Mouse (Mus musculus): ENCODE data around the gene Crybg3. TPM values are rescaled to one million over a fixed set of nuclear protein-coding genes. Genes with fewer than 3 reads are reported as not detected.

The Crybg3 gene
- polyA plus RNA-seq, 1 experiment from 2014 or later, result 5.0 TPM

DNA sequence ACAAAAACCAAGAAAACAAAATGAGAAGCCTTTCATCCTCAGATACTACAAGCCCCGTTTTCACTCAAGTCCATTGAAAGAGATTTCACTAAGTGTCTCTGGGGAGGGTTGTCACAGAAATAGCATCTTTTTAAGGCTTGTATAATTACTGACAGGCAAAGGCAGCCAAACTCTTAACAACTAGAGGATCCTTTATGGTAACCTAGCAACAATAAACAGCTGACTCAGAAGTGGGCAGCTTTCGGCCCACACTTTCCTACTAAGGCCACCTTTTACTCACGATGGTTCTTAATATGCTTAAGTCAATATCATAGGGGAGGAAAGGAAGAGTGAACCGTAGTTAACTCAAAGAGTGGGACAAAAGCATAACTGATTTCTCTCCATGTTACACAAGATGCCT is 53.3 kb downstream of the Crybg3 start:
- H3K4me1 ChIP-seq, result no peaks in the 10 kb centered on the region
- DNase-seq (ENCODE audit: extremely low spot score, low spot score), result no peak
- no peaks in the 10 kb centered on the region for H3K27me3 ChIP-seq (ENCODE audit: poor library complexity, severe bottlenecking)
- no peak overlapping the region for H3K27ac ChIP-seq
- H3K9me3 ChIP-seq, result 0 out of 2 replicates have a peak, but pooled peaks cover 3% of the 10 kb centered on the region
- no peak overlapping the region for H3K4me3 ChIP-seq
- no peaks in the 10 kb centered on the region for H3K36me3 ChIP-seq (replicated peaks)
- WGBS, result 81% methylated on average over 4 of the region's 4 CpGs

DNA sequence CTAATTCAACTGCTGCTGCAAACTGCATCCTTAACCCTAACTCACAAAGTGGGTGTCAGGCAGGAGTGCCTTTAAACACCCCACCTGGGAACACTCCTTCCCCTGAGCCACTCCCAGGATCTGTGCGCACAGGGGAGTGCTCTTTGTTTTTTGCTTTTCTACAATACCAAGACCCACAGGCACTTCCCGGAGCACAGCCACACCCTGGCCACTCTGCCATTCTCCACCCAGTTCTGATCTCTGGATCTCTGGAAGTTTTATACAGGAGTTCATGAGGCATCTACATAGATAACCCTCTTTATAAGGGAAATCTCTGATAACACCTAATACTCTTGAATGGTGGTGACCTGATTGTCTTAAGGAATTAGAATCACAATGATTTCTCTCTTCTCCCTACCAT is 55.4 kb downstream of the Crybg3 start:
- H3K4me1 ChIP-seq, result no peaks in the 10 kb centered on the region
- no peak overlapping the region for H3K4me3 ChIP-seq
- no peak for DNase-seq (ENCODE audit: extremely low spot score, low spot score)
- no peaks in the 10 kb centered on the region for H3K36me3 ChIP-seq (replicated peaks)
- no peaks in the 10 kb centered on the region for H3K27me3 ChIP-seq (ENCODE audit: poor library complexity, severe bottlenecking)
- 74% methylated on average over 2 of the region's 2 CpGs for WGBS
- H3K9me3 ChIP-seq, result 0 out of 2 replicates have a peak, but pooled peaks cover 3% of the 10 kb centered on the region
- no peak overlapping the region for H3K27ac ChIP-seq

DNA sequence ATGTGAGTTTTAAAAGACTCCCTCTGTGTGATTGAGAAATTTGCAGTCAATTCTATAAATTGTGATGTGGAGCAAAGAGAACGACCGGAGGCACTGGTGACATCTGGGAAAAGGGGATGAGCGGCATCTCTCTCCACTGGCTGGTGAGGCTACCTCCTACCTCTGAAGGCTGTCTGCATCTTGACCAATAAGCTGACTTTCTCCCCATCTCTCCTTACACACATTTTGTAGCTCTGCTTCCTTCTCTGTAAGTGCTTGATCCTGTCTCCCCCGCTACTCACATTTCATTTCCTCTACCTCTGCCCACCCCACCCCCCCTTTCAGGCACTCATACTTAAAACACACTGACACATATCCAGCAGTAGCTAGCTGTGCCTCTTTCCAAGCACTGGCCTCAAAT is 59.4 kb downstream of the Crybg3 start:
- Histone ChIP-seq H3K36me3 (replicated peaks) (no peaks in the 10 kb centered on the region), H3K27ac (no peak overlapping the region), H3K4me3 (no peak overlapping the region), H3K4me1 (no peaks in the 10 kb centered on the region), H3K27me3 (ENCODE audit: poor library complexity, severe bottlenecking) (no peaks in the 10 kb centered on the region), H3K9me3 (no peaks in the 10 kb centered on the region)
- no peak for DNase-seq (ENCODE audit: extremely low spot score, low spot score)
- WGBS, result 82% methylated on average over 4 of the region's 4 CpGs

DNA sequence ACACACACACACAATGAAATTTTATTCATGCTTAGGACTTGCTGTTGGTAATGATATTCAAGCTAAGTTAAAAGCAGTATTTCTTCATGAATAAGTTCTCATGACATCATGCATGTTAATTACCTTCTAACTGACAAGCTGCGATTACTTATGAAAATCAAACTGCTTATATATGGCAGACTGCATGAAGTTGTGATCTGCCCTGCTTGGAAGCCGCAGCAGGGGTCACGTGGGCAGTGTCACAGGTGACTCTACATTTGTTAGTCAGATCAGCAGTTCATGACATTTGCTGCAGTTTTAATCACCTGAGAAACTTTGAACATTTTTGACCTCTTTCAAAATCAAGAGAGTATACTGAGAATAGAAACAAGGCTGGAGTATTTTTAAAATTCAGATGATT is 59.8 kb downstream of the Crybg3 start:
- Histone ChIP-seq H3K4me3 (no peak overlapping the region), H3K4me1 (no peaks in the 10 kb centered on the region), H3K36me3 (replicated peaks) (no peaks in the 10 kb centered on the region), H3K27me3 (ENCODE audit: poor library complexity, severe bottlenecking) (no peaks in the 10 kb centered on the region), H3K27ac (no peak overlapping the region), H3K9me3 (no peaks in the 10 kb centered on the region)
- no peak for DNase-seq (ENCODE audit: extremely low spot score, low spot score)
- WGBS, result 94% methylated on average over 3 of the region's 3 CpGs

DNA sequence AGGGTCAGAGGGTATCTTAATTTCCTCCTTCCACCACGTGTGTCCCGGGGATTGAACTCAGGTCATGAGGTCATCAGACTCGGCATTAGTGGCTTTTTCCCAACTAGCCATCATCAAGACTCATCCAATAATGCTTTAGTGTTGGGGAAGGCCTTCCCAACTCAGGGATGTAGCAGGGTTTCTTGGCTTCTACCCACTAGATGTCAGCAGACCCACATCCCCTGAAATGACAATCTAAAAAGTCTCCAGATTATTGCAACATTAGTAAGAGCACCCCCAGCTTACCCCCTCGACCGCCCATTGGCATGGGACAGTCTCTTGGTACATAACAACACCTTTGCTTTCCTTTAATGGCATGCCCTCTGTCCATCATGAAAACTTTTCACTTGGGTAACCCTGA is 65.1 kb downstream of the Crybg3 start:
- 85% methylated on average over 5 of the region's 5 CpGs for WGBS
- no peak for DNase-seq (ENCODE audit: extremely low spot score, low spot score)
- no peaks in the 10 kb centered on the region for H3K36me3 ChIP-seq (replicated peaks)
- no peak overlapping the region for H3K27ac ChIP-seq
- H3K4me1 ChIP-seq, result no peaks in the 10 kb centered on the region
- no peaks in the 10 kb centered on the region for H3K27me3 ChIP-seq (ENCODE audit: poor library complexity, severe bottlenecking)
- no peak overlapping the region for H3K4me3 ChIP-seq
- H3K9me3 ChIP-seq, result no peaks in the 10 kb centered on the region

DNA sequence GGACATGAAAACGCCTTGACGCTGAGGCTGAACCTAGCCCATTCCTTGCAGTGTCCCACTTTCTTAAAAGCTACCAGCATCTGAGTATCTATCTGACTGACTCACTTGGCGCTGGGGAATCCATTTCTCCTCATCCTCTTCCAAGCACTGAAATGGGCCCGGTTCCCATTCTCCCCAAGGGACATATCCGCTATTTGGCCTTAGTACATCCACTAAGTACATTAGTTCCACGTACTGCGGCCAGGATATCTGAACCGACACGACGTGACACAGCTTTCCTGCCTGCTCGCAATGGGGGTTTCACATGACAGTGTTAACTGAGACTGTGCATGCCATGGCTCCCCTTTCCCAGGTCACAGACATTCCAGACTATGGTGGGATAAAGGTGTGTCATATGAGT is 66.4 kb downstream of the Crybg3 start:
- Histone ChIP-seq H3K9me3 (peaks cover 7% of the 10 kb centered on the region; the same call in 1 of the 2 replicates), H3K36me3 (replicated peaks) (peaks cover 10% of the 10 kb centered on the region), H3K27me3 (ENCODE audit: poor library complexity, severe bottlenecking) (no peaks in the 10 kb centered on the region), H3K4me1 (no peaks in the 10 kb centered on the region), H3K27ac (no peak overlapping the region), H3K4me3 (no peak overlapping the region)
- DNase-seq (ENCODE audit: extremely low spot score, low spot score), result no peak
- 93% methylated on average over 11 of the region's 11 CpGs for WGBS

DNA sequence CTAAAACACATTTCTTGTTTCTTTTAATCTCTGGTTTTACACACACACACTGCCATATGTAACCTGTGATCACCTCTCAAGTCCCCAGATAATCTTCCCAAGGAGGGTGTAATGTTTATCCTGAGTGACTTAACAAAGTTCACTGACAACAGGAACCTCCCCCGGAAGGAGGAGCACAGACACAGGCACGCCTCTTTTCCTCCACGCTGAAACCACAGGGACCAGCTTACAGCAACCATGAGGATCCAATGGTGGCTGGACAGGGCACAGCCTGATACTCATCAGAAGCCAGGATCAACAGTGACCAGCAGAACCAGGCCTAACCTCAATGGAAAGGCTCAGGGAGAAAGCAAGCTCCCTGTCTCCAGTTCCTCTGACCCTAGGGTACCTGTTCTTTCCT is 68.2 kb downstream of the Crybg3 start:
- Histone ChIP-seq H3K36me3 (replicated peaks) (peaks cover 11% of the 10 kb centered on the region), H3K4me1 (no peaks in the 10 kb centered on the region), H3K27ac (no peak overlapping the region), H3K4me3 (no peak overlapping the region), H3K27me3 (ENCODE audit: poor library complexity, severe bottlenecking) (no peaks in the 10 kb centered on the region), H3K9me3 (peaks cover 8% of the 10 kb centered on the region; the same call in 1 of the 2 replicates)
- WGBS, result 52% methylated on average over 3 of the region's 3 CpGs
- DNase-seq (ENCODE audit: extremely low spot score, low spot score), result no peak

DNA sequence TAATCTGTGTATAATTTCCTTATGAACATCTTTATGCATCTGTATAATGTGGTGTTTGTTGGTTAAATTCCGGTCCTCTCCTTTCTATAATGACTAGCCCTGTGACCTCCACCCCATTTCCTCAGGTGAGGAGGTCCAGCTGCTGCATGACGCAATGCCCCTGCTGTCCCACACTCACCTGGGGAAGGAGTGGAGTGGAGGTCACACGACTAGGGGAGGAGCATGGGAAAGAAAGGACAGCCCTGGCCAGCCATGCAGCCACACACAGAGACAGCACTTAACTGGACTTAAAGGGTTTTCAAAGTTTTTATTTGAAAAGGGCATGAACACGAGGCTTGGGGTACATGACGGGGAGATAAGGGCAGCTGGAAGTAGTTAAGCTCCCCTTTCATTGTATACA is 69.5 kb downstream of the Crybg3 start:
- H3K9me3 ChIP-seq, result peaks cover 8% of the 10 kb centered on the region; the same call in 1 of the 2 replicates
- H3K4me1 ChIP-seq, result no peaks in the 10 kb centered on the region
- H3K4me3 ChIP-seq, result no peak overlapping the region
- no peak overlapping the region for H3K27ac ChIP-seq
- DNase-seq (ENCODE audit: extremely low spot score, low spot score), result no peak
- H3K27me3 ChIP-seq (ENCODE audit: poor library complexity, severe bottlenecking), result no peaks in the 10 kb centered on the region
- 82% methylated on average over 5 of the region's 5 CpGs for whole genome bisulfite sequencing
- H3K36me3 ChIP-seq (replicated peaks), result peaks cover 11% of the 10 kb centered on the region

DNA sequence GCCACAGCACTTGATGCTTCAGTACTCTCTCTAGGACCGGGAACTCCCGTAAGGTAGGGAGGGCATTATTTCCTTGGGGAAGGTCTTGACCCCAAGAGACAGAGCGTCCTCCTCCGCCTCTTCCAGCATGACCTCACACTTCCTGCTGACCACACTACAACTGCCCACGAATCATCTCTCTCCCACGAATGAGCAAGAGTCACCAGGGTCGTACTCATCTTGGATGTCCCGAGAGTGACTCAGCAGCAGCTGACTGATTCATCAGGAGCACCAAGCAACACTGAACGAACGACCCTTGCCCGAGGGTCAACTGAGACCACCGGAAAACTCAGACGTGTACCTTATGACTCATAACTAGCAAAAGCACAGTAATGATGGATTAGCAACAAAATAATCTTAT is 71.2 kb downstream of the Crybg3 start:
- Histone ChIP-seq H3K9me3 (peaks cover 8% of the 10 kb centered on the region; the same call in 1 of the 2 replicates), H3K27ac (no peak overlapping the region), H3K27me3 (ENCODE audit: poor library complexity, severe bottlenecking) (no peaks in the 10 kb centered on the region), H3K4me1 (no peaks in the 10 kb centered on the region), H3K36me3 (replicated peaks) (peaks cover 11% of the 10 kb centered on the region), H3K4me3 (no peak overlapping the region)
- DNase-seq (ENCODE audit: extremely low spot score, low spot score), result no peak
- WGBS, result 93% methylated on average over 13 of the region's 13 CpGs

DNA sequence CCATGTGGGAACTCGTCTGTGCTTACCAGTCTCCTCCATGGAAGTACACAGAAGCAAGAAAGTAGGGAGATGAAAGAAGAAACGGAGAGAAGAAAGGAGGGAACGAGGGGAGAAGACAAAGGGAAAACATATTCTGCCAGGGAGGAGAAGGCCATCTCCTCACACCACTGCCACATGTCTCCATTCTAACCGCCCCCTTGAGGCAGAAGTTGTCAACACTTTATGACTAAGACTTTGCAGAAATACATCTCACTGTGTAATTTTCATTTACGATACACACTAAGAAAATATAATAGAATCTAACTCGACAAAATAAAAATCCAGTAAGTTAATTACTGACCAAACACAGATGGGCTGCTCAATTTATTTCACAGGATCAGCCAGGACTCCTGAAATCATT is 73.8 kb downstream of the Crybg3 start:
- 83% methylated on average over 6 of the region's 6 CpGs for WGBS
- Histone ChIP-seq H3K4me3 (no peak overlapping the region), H3K4me1 (no peaks in the 10 kb centered on the region), H3K27me3 (ENCODE audit: poor library complexity, severe bottlenecking) (no peaks in the 10 kb centered on the region), H3K27ac (no peak overlapping the region), H3K9me3 (peaks cover 8% of the 10 kb centered on the region; the same call in 1 of the 2 replicates), H3K36me3 (replicated peaks) (peaks cover 11% of the 10 kb centered on the region)
- no peak for DNase-seq (ENCODE audit: extremely low spot score, low spot score)

DNA sequence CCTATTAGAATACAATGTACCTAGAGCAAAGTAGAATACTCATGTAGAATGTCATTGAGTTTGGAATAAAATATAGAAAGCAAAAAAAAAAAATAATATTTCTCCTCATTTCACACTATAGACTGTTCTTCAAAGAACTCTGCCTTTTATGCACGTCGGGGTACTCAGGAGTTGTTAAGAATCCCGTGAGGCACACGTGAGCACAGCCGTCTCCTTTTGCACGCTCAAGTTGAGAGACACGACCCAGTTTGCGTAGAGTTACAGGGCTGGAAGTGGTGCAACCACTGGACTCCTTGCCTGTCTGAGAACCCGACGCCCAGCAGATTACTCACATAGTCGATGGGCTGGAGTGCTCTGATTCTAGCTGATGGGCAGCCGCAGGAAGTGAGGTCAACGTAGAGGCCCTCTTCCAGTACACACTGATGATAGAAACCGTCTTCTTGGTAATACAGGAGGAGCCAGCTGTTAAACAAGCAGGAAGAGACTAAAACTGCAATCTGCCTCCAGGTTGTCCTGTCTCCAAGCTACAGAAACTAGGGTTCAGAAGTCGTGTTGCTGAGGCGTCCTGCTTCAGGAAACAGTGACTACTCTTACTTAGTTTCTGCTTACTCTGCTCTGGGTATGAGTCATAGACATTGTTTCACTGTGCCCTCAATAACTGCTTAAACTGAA is 78.9 kb downstream of the Crybg3 start:
- WGBS, result 93% methylated on average over 16 of the region's 16 CpGs
- Histone ChIP-seq H3K36me3 (replicated peaks) (no peaks in the 10 kb centered on the region), H3K27ac (no peak overlapping the region), H3K4me1 (no peaks in the 10 kb centered on the region), H3K9me3 (no peaks in the 10 kb centered on the region), H3K4me3 (no peak overlapping the region), H3K27me3 (ENCODE audit: poor library complexity, severe bottlenecking) (no peaks in the 10 kb centered on the region)
- DNase-seq (ENCODE audit: extremely low spot score, low spot score), result no peak

DNA sequence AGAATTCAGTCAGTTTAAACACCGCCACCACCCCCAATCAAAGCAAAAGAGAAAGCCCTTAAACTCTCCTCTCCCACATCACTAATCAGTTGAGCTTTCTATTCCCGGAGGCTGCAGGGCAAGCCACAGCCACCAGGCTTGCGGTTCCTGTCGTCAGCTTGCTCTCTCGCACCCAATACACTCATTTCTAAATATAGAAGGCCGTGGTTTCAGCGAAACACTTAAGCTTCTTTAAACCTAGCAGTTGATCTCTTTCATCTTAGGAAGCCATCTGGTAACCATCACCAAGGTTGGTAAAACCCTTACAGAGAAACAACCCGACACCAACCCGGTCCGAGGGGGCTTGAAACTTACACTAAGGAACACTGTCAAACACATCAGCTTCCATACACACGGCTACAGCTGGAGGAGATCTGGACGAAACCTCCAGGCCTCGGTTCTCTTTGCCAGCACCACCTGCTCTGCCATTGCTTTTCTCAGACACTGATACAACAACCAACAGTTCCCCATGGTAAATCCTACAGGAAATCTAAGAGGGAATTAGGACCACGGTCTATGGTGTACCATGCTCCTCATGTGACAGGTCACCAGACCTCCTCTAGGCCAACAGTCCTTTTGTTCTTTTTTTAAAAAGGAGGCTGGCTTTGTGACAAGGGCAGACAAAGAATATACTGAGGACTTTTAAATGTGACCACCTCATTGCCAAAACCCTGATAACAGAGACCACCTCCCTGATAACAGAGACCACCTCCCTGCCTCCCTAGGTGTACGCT is 83.1 kb downstream of the Crybg3 start:
- no peak overlapping the region for H3K27ac ChIP-seq
- 87% methylated on average over 15 of the region's 15 CpGs for WGBS

DNA sequence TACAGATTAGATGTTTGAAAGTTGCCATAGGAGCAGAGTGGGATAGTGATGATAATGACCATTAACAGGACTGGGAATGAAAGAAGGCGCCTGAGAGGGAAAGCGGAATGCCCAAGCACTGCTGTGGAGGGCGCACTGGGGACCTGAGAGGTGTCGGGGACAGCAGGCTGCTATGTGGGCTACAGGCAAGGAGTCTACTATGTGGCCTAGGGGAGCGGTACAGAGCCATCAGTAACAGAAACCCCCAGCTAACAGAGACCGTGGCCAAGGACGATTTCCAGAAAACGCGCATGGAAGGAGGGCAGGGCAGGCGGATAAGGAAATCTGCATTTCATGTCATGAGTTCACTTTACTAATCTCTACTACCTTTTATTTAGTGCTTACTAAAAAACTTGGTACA is 83.8 kb downstream of the Crybg3 start:
- 93% methylated on average over 10 of the region's 10 CpGs for WGBS
- H3K9me3 ChIP-seq, result no peaks in the 10 kb centered on the region
- no peaks in the 10 kb centered on the region for H3K4me1 ChIP-seq
- H3K4me3 ChIP-seq, result no peak overlapping the region
- H3K27ac ChIP-seq, result no peak overlapping the region
- no peaks in the 10 kb centered on the region for H3K36me3 ChIP-seq (replicated peaks)
- DNase-seq (ENCODE audit: extremely low spot score, low spot score), result no peak
- no peaks in the 10 kb centered on the region for H3K27me3 ChIP-seq (ENCODE audit: poor library complexity, severe bottlenecking)

More for the DNA sequence above, 83.1 kb downstream of the Crybg3 start:
- Histone ChIP-seq H3K36me3 (replicated peaks) (no peaks in the 10 kb centered on the region), H3K4me1 (no peaks in the 10 kb centered on the region), H3K4me3 (no peak overlapping the region), H3K27me3 (ENCODE audit: poor library complexity, severe bottlenecking) (no peaks in the 10 kb centered on the region), H3K9me3 (no peaks in the 10 kb centered on the region)
- DNase-seq (ENCODE audit: extremely low spot score, low spot score), result no peak

All from forebrain, embryonic 10.5 days (tissue).